Mouse (Mus musculus) heart, adult 2 months (tissue): Measurements from ENCODE around the gene Slc25a26. TPM values are rescaled to one million over a fixed set of nuclear protein-coding genes. Genes with fewer than 3 reads are reported as not detected.
A peak's percentile ranks its signal among the peaks of the same experiment; 100 is the strongest.

Source experiments
- DNase-seq, 2 experiments: peaks; one replicate each; pipeline ENCODE4 v3.0.0; 2021
- H3K27ac ChIP-seq: fragments of 200-600 bp; 2 replicates; pipeline ENCODE4 v1.8.1; 2022
- H3K27me3 ChIP-seq: fragments of 200-500 bp; 2 replicates; pipeline ENCODE4 v1.6.1; 2012; ENCODE audit warnings: mild to moderate bottlenecking, low read length, inconsistent platforms, mixed read lengths; ENCODE audit not compliant: control insufficient read depth, insufficient read depth
- H3K36me3 ChIP-seq: fragments of 200-500 bp; 2 replicates; pipeline ENCODE4 v1.6.1; 2012; ENCODE audit warnings: low read length, inconsistent platforms; ENCODE audit not compliant: control insufficient read depth, insufficient read depth
- H3K4me1 ChIP-seq: fragments of 200-500 bp; 2 replicates; pipeline ENCODE4 v1.6.1; 2011; ENCODE audit warnings: low read length; ENCODE audit not compliant: control insufficient read depth, insufficient read depth
- H3K4me3 ChIP-seq: fragments of 200-600 bp; 2 replicates; pipeline ENCODE4 v1.8.1; 2022
- H3K79me2 ChIP-seq: fragments of 200-500 bp; replicated peaks from 2 replicates; pipeline ENCODE4 v1.6.1; 2012; ENCODE audit warnings: mild to moderate bottlenecking, inconsistent platforms, low read length, moderate library complexity, mixed read lengths; ENCODE audit not compliant: control insufficient read depth, insufficient read depth
- H3K9ac ChIP-seq: fragments of 200-500 bp; 2 replicates; pipeline ENCODE4 v1.6.1; 2012; ENCODE audit warnings: low read depth, mild to moderate bottlenecking, control low read depth, inconsistent platforms, low read length, mixed read lengths
- CTCF ChIP-seq: fragments of 200-600 bp; IDR thresholded peaks from 2 replicates; pipeline ENCODE4 v1.8.1; 2022; ENCODE audit warnings: antibody characterized with exemption, mild to moderate bottlenecking, moderate library complexity
- EP300 ChIP-seq: fragments of 200-500 bp; IDR thresholded peaks from 2 replicates; pipeline ENCODE4 v1.6.1; 2011; ENCODE audit warnings: low read depth, low read length, control low read depth; ENCODE audit not compliant: insufficient read depth
- POLR2A ChIP-seq: fragments of 200-500 bp; IDR thresholded peaks from 2 replicates; pipeline ENCODE4 v1.6.1; 2011; ENCODE audit warnings: mild to moderate bottlenecking, low read depth, low read length, control low read depth; ENCODE audit not compliant: insufficient read depth
- WGBS: fragments of 180-500 bp; shearing (Covaris S2); methylation state at CpG from one replicate; pipeline ENCODE4 v1.1.7; 2018; 5-methylcytosine and 5-hydroxymethylcytosine counted together
- intact Hi-C: fragments of 180-260 bp; cut with DNase I; formaldehyde crosslinking; loops from one replicate; pipeline ENCODE4 v1.15.1; 2025
- polyA plus RNA-seq: library from polyadenylated mRNA; depleted of rRNA; stranded (reverse); fragments of >200 nt; gene quantifications from 2 replicates; pipeline ENCODE4 v1.2.3, GENCODE M21; 2012
- total RNA-seq, 2 experiments: library from RNA; stranded (reverse); gene quantifications; 2 replicates each; pipeline ENCODE4 v1.2.3; 2021

Gene Slc25a26
- total and polyA plus RNA-seq, 3 experiments, result 18.0 to 19.2 (median 18.7) TPM

- H3K9ac ChIP-seq, result no peak overlapping the region
- peaks cover 12% of the 10 kb centered on the region for H3K4me1 ChIP-seq
- 76% methylated on average over 5 of the region's 5 CpGs for WGBS
- no peak overlapping the region for H3K27ac ChIP-seq
- no peak overlapping the region for H3K4me3 ChIP-seq
- H3K79me2 ChIP-seq, result no peaks in the 10 kb centered on the region
- no peak for DNase-seq
- intact Hi-C loops, result loop anchor here (5.0 kb wide), 1 partner anchor 77 kb away; no protein-coding TSS in a partner anchor
- no peak for TF ChIP-seq CTCF
- no peak for TF ChIP-seq POLR2A
- no peak for TF ChIP-seq EP300
- no peaks in the 10 kb centered on the region for H3K27me3 ChIP-seq
- no peaks in the 10 kb centered on the region for H3K36me3 ChIP-seq
These were observed 124.4 kb downstream of the Slc25a26 start for GRCm38 (mm10) chr6:94624543-94624942.

GRCm38 (mm10) chr6:94625896-94626295, 125.8 kb downstream of the Slc25a26 start:
- intact Hi-C loops, result no loop called here
- no peaks in the 10 kb centered on the region for H3K79me2 ChIP-seq
- H3K4me3 ChIP-seq, result no peak overlapping the region
- no peak overlapping the region for H3K27ac ChIP-seq
- H3K4me1 ChIP-seq, result peaks cover 3% of the 10 kb centered on the region
- no peak for DNase-seq
- WGBS, result 37% methylated on average over 5 of the region's 5 CpGs
- H3K27me3 ChIP-seq, result no peaks in the 10 kb centered on the region
- no peak overlapping the region for H3K9ac ChIP-seq
- no peak for TF ChIP-seq POLR2A
- no peak for TF ChIP-seq CTCF
- TF ChIP-seq EP300, result no peak
- H3K36me3 ChIP-seq, result no peaks in the 10 kb centered on the region

GRCm38 (mm10) chr6:94626807-94627206, 126.7 kb downstream of the Slc25a26 start:
- H3K9ac ChIP-seq, result no peak overlapping the region
- H3K79me2 ChIP-seq, result no peaks in the 10 kb centered on the region
- TF ChIP-seq CTCF, result no peak
- no peak for TF ChIP-seq POLR2A
- TF ChIP-seq EP300, result no peak
- no peaks in the 10 kb centered on the region for H3K36me3 ChIP-seq
- no peak overlapping the region for H3K27ac ChIP-seq
- no peaks in the 10 kb centered on the region; the same call in none of the 2 replicates for H3K4me1 ChIP-seq
- intact Hi-C loops, result no loop called here
- no peak for DNase-seq
- H3K27me3 ChIP-seq, result no peaks in the 10 kb centered on the region
- no peak overlapping the region for H3K4me3 ChIP-seq
- 52% methylated on average over 2 of the region's 2 CpGs for WGBS

- Histone ChIP-seq H3K27ac (no peak overlapping the region), H3K9ac (no peak overlapping the region), H3K4me3 (no peak overlapping the region), H3K27me3 (no peaks in the 10 kb centered on the region), H3K4me1 (no peaks in the 10 kb centered on the region; the same call in none of the 2 replicates), H3K36me3 (no peaks in the 10 kb centered on the region), H3K79me2 (no peaks in the 10 kb centered on the region)
- intact Hi-C loops, result no loop called here
- WGBS, result 53% methylated on average over 15 of the region's 15 CpGs
- TF ChIP-seq CTCF (no peak), EP300 (no peak), POLR2A (no peak)
- no peak for DNase-seq
These were observed 127.8 kb downstream of the Slc25a26 start for GRCm38 (mm10) chr6:94627714-94628595.

- no peaks in the 10 kb centered on the region for H3K79me2 ChIP-seq
- intact Hi-C loops, result no loop called here
- H3K36me3 ChIP-seq, result no peaks in the 10 kb centered on the region
- 43% methylated on average over 6 of the region's 6 CpGs for WGBS
- peak in 1 of 2 experiments; percentile 34 for DNase-seq
- no peak overlapping the region for H3K4me3 ChIP-seq
- no peaks in the 10 kb centered on the region; the same call in none of the 2 replicates for H3K4me1 ChIP-seq
- H3K9ac ChIP-seq, result no peak overlapping the region
- no peaks in the 10 kb centered on the region for H3K27me3 ChIP-seq
- peak; percentile 63; the same call in 1 of the 2 replicates for TF ChIP-seq EP300
- no peak for TF ChIP-seq CTCF
- no peak overlapping the region for H3K27ac ChIP-seq
These were observed 128.7 kb downstream of the Slc25a26 start for GRCm38 (mm10) chr6:94628787-94629186.
